Mouse (Mus musculus): ENCODE results near the gene Pakap.

DNA sequence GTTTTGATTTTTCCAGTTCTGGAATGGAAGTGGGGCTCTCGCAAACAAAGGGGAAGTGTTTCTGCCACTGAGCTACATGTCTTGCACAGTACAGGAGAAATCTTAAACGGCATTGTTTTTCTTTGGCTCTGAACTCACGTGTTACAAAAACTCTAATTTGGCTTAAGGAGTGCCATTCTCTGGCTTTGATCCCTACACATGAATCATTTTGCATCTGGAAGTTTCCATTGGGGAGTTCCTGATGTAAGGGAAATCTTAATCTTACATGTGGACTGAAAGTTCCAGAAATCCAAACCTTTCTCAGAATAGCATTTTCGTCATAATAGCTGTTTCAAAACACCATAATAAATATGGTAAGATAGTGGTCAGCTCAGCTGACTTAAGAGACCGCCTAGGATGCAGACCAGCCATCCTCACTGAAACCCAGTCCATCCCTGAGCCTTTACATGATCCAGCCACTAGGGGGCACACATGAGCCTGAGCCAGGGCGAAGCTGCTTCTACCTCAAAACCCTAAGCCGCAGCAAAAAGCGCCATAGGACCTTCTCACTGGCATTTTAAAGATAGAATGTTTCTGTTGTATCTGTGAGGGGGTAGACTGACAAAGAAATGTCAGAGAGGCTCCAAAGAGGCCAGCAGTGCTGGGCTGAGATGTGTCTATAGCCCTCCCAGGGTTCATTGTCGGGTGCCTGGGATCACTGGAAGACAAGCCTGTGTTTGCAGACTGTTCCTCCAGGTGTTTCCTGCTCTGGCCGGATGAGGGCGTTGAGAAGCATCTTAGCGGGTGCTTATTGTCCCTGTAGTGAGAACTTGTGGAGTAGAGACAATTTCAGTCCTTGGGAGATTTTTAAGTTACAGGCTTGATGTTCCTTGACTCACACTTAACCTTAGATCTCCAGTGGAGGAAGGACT is 105.3 kb downstream of the Pakap start:
- TF ChIP-seq CTCF (IDR thresholded peaks at IDR 0.05; ENCODE audit: low read depth, low read length) (no peak), GATA1 (IDR thresholded peaks at IDR 0.05; ENCODE audit: borderline replicate concordance, low read length) (no peak), TAL1 (conservative IDR thresholded peaks at IDR 0.05; ENCODE audit: low read depth, low read length) (no peak)

Data from G1E (cell line).